Mouse (Mus musculus): ENCODE results near the gene Pitpnc1. TPM values are rescaled to one million over a fixed set of nuclear protein-coding genes. Genes with fewer than 3 reads are reported as not detected.

Pitpnc1 gene
- polyA plus RNA-seq, 1 experiment, result 0.74 TPM

GRCm38 (mm10) chr11:107355526-107355925 is 115.0 kb downstream of the Pitpnc1 start:
- H3K4me2 ChIP-seq (ENCODE audit: low read depth), result no peak overlapping the region
- TF ChIP-seq MYOD1 (IDR thresholded peaks at IDR 0.05; ENCODE audit: control insufficient read depth in 1 of 3, insufficient read length in 2 of 3, low read depth in 2 of 3), result no peak
- no peak for TF ChIP-seq MYOG (IDR thresholded peaks at IDR 0.05; ENCODE audit: control insufficient read depth in 1 of 3, insufficient read depth in 1 of 3, insufficient read length in 2 of 3, low read depth in 2 of 3)
- TF ChIP-seq POLR2AphosphoS2 (IDR thresholded peaks at IDR 0.05; ENCODE audit: insufficient read length, low read depth), result no peak
- peaks cover 8% of the 10 kb centered on the region for H3K27me3 ChIP-seq (ENCODE audit: control insufficient read depth, insufficient read depth, insufficient read length)
- no peak overlapping the region for H3ac ChIP-seq (ENCODE audit: control insufficient read depth, insufficient read length)
- no peaks in the 10 kb centered on the region for H3K79me2 ChIP-seq (ENCODE audit: control insufficient read depth, insufficient read depth)
- no peak overlapping the region for H3K4me3 ChIP-seq
- no peaks in the 10 kb centered on the region for H3K36me3 ChIP-seq (ENCODE audit: control insufficient read depth, insufficient read depth)

GRCm38 (mm10) chr11:107354499-107355143 is 115.9 kb downstream of the Pitpnc1 start:
- Histone ChIP-seq H3K4me2 (ENCODE audit: low read depth) (no peak overlapping the region), H3K27me3 (ENCODE audit: control insufficient read depth, insufficient read depth, insufficient read length) (peaks cover 11% of the 10 kb centered on the region), H3ac (ENCODE audit: control insufficient read depth, insufficient read length) (no peak overlapping the region), H3K4me3 (no peak overlapping the region), H3K36me3 (ENCODE audit: control insufficient read depth, insufficient read depth) (no peaks in the 10 kb centered on the region), H3K79me2 (ENCODE audit: control insufficient read depth, insufficient read depth) (no peaks in the 10 kb centered on the region)
- TF ChIP-seq MYOD1 (IDR thresholded peaks at IDR 0.05; ENCODE audit: control insufficient read depth in 1 of 3, insufficient read length in 2 of 3, low read depth in 2 of 3), result no peak
- TF ChIP-seq POLR2AphosphoS2 (IDR thresholded peaks at IDR 0.05; ENCODE audit: insufficient read length, low read depth), result no peak
- no peak for TF ChIP-seq USF1 (IDR thresholded peaks at IDR 0.05; ENCODE audit: low read depth)
- no peak for TF ChIP-seq TCF3 (IDR thresholded peaks at IDR 0.05; ENCODE audit: insufficient read length, low read depth)
- no peak for TF ChIP-seq CEBPB (IDR thresholded peaks at IDR 0.05; ENCODE audit: insufficient read depth, poor library complexity, severe bottlenecking)
- TF ChIP-seq TCF12 (IDR thresholded peaks at IDR 0.05; ENCODE audit: insufficient read depth, poor library complexity, severe bottlenecking), result no peak
- TF ChIP-seq E2F4 (IDR thresholded peaks at IDR 0.05; ENCODE audit: insufficient read depth), result no peak
- no peak for TF ChIP-seq MYOG (IDR thresholded peaks at IDR 0.05; ENCODE audit: control insufficient read depth in 1 of 3, insufficient read depth in 1 of 3, insufficient read length in 2 of 3, low read depth in 2 of 3)
- no peak for TF ChIP-seq REST (IDR thresholded peaks at IDR 0.05; ENCODE audit: insufficient read depth, insufficient read length)
- no peak for TF ChIP-seq MAX (IDR thresholded peaks at IDR 0.05; ENCODE audit: low read depth)
- no peak for TF ChIP-seq POLR2A (IDR thresholded peaks at IDR 0.05; ENCODE audit: insufficient read length, low read depth)
- TF ChIP-seq SRF (IDR thresholded peaks at IDR 0.05; ENCODE audit: control insufficient read depth, insufficient read length, low read depth), result no peak

GRCm38 (mm10) chr11:107352596-107352995 is 117.9 kb downstream of the Pitpnc1 start:
- Histone ChIP-seq H3K4me2 (ENCODE audit: low read depth) (no peak overlapping the region), H3K36me3 (ENCODE audit: control insufficient read depth, insufficient read depth) (no peaks in the 10 kb centered on the region), H3K27me3 (ENCODE audit: control insufficient read depth, insufficient read depth, insufficient read length) (peaks cover 14% of the 10 kb centered on the region), H3K4me3 (no peak overlapping the region), H3ac (ENCODE audit: control insufficient read depth, insufficient read length) (no peak overlapping the region), H3K79me2 (ENCODE audit: control insufficient read depth, insufficient read depth) (no peaks in the 10 kb centered on the region)
- TF ChIP-seq POLR2AphosphoS2 (IDR thresholded peaks at IDR 0.05; ENCODE audit: insufficient read length, low read depth) (no peak), SRF (IDR thresholded peaks at IDR 0.05; ENCODE audit: control insufficient read depth, insufficient read length, low read depth) (no peak), CEBPB (IDR thresholded peaks at IDR 0.05; ENCODE audit: insufficient read depth, poor library complexity, severe bottlenecking) (no peak), USF1 (IDR thresholded peaks at IDR 0.05; ENCODE audit: low read depth) (no peak), POLR2A (IDR thresholded peaks at IDR 0.05; ENCODE audit: insufficient read length, low read depth) (no peak), MYOG (IDR thresholded peaks at IDR 0.05; ENCODE audit: control insufficient read depth in 1 of 3, insufficient read depth in 1 of 3, insufficient read length in 2 of 3, low read depth in 2 of 3) (no peak), TCF3 (IDR thresholded peaks at IDR 0.05; ENCODE audit: insufficient read length, low read depth) (no peak), MAX (IDR thresholded peaks at IDR 0.05; ENCODE audit: low read depth) (no peak), TCF12 (IDR thresholded peaks at IDR 0.05; ENCODE audit: insufficient read depth, poor library complexity, severe bottlenecking) (no peak), E2F4 (IDR thresholded peaks at IDR 0.05; ENCODE audit: insufficient read depth) (no peak), REST (IDR thresholded peaks at IDR 0.05; ENCODE audit: insufficient read depth, insufficient read length) (no peak), MYOD1 (IDR thresholded peaks at IDR 0.05; ENCODE audit: control insufficient read depth in 1 of 3, insufficient read length in 2 of 3, low read depth in 2 of 3) (no peak)

GRCm38 (mm10) chr11:107349756-107350155 is 120.7 kb downstream of the Pitpnc1 start:
- Histone ChIP-seq H3K4me3 (no peak overlapping the region), H3K27me3 (ENCODE audit: control insufficient read depth, insufficient read depth, insufficient read length) (peaks cover 14% of the 10 kb centered on the region), H3K79me2 (ENCODE audit: control insufficient read depth, insufficient read depth) (no peaks in the 10 kb centered on the region), H3ac (ENCODE audit: control insufficient read depth, insufficient read length) (no peak overlapping the region), H3K36me3 (ENCODE audit: control insufficient read depth, insufficient read depth) (no peaks in the 10 kb centered on the region), H3K4me2 (ENCODE audit: low read depth) (no peak overlapping the region)
- TF ChIP-seq E2F4 (IDR thresholded peaks at IDR 0.05; ENCODE audit: insufficient read depth) (no peak), MAX (IDR thresholded peaks at IDR 0.05; ENCODE audit: low read depth) (no peak), MYOD1 (IDR thresholded peaks at IDR 0.05; ENCODE audit: control insufficient read depth in 1 of 3, insufficient read length in 2 of 3, low read depth in 2 of 3) (no peak), POLR2AphosphoS2 (IDR thresholded peaks at IDR 0.05; ENCODE audit: insufficient read length, low read depth) (no peak), MYOG (IDR thresholded peaks at IDR 0.05; ENCODE audit: control insufficient read depth in 1 of 3, insufficient read depth in 1 of 3, insufficient read length in 2 of 3, low read depth in 2 of 3) (no peak), USF1 (IDR thresholded peaks at IDR 0.05; ENCODE audit: low read depth) (no peak), CEBPB (IDR thresholded peaks at IDR 0.05; ENCODE audit: insufficient read depth, poor library complexity, severe bottlenecking) (no peak), TCF3 (IDR thresholded peaks at IDR 0.05; ENCODE audit: insufficient read length, low read depth) (no peak), REST (IDR thresholded peaks at IDR 0.05; ENCODE audit: insufficient read depth, insufficient read length) (no peak), TCF12 (IDR thresholded peaks at IDR 0.05; ENCODE audit: insufficient read depth, poor library complexity, severe bottlenecking) (no peak), POLR2A (IDR thresholded peaks at IDR 0.05; ENCODE audit: insufficient read length, low read depth) (no peak)
